19 mouse cellular contexts compared by ENCODE assay signal in the genomic region with DNA sequence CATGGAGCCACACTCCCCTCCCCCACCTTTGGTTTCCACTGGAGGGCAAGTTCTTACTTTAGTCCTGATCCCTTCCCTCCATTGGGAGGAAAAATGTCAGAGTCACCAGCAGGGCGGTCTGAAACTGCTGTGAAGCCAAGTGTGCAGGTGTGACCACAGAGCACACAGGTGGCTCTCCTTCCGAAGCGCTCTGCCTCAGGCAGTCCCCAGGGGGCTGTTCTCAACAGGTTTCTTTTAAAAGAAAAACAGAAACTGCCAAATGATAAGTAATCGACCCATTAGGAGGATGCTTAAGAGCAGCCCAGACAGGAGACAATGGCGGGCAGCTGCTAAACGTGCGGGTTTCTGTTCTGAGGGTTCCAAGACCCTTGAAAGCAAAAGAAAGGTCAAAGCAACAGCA. TPM values are rescaled to one million over a fixed set of nuclear protein-coding genes. Genes with fewer than 3 reads are reported as not detected.
DNase-seq lines count a peak whose midpoint lies in the region; ATAC-seq and TF ChIP-seq lines count a peak whose summit lies in the region.
"Had no signal": no experiment of that assay in that cellular context is flagged by ENCODE, and none has a peak within 500 bp of the region (broad histone marks: within the 10 kb centered on the region; RNA-seq: fewer than 3 reads in every experiment).

No protein-coding gene starts in this region.

- peak; percentile 26 for DNase-seq in embryonic facial prominence, embryonic 11.5 days (ENCODE audit: low spot score)
- no peak for DNase-seq in embryonic facial prominence, embryonic 10.5 days (ENCODE audit: low spot score)
- DNase-seq in CH12.LX (ENCODE audit: extremely low read depth) (peak; percentile 66), ZHBTc4 (ENCODE audit: low read depth, low spot score) (peak; percentile 93)
- peak; percentile 30 to 40 for DNase-seq in thymus, postnatal 10 days (ENCODE audit: low spot score in 2 of 2)
- DNase-seq in gastrocnemius, postnatal 14 days, result no peak
- no peak for DNase-seq in forebrain, embryonic 14.5 days (ENCODE audit: low spot score)
- DNase-seq: cerebellum, adult 2 months; forebrain, postnatal 0 days; heart, adult 11 months; heart, postnatal 4 days; kidney, adult 11 months; lung, postnatal 4 days had no signal

- no peak for TF ChIP-seq POLR2A in CH12.LX (IDR thresholded peaks at IDR 0.05; ENCODE audit: low read depth, low read length)

- TF ChIP-seq EP300 in CH12.LX (IDR thresholded peaks at IDR 0.05; ENCODE audit: low read length), result peak; percentile 61

- dilution Hi-C loops in CH12.LX (cut with MboI; ENCODE audit: extremely low pct_ligation_motif_present, extremely low pct_unique_long_range_greater_than_20kb, low sequenced_read_pairs), result no loop called here

- H3K4me3 ChIP-seq in embryonic facial prominence, embryonic 11.5 days (ENCODE audit: low read depth, low read length), result no peak overlapping the region
- H3K4me3 ChIP-seq in embryonic facial prominence, embryonic 10.5 days, result no peak overlapping the region
- H3K4me3 ChIP-seq in CH12.LX (replicated peaks in 1 of 3; ENCODE audit: low read depth in 2 of 3, low read length in 2 of 3, poor library complexity in 1 of 3), result no peak overlapping the region
- no peak overlapping the region for H3K4me3 ChIP-seq in heart, embryonic 12.5 days
- no peak overlapping the region for H3K4me3 ChIP-seq in forebrain, embryonic 14.5 days (ENCODE audit: low read depth, low read length)
- H3K4me3 ChIP-seq: lung, embryonic 15.5 days; stomach, embryonic 15.5 days had no signal

- no peak for ATAC-seq in embryonic facial prominence, embryonic 11.5 days (replicated peaks; ENCODE audit: insufficient number of reproducible peaks, low FRiP score, low TSS enrichment, low read depth)
- no peak for ATAC-seq in heart, embryonic 12.5 days (ENCODE audit: insufficient number of reproducible peaks, low FRiP score)
- ATAC-seq in forebrain, embryonic 14.5 days, result no peak
- ATAC-seq: forebrain, postnatal 0 days had no signal

- in situ Hi-C loops in CH12.LX (cut with MboI; ENCODE audit: low pct_ligation_motif_present, low pct_unique_long_range_greater_than_20kb, low sequenced_read_pairs), result no loop called here

- H3K4me2 ChIP-seq in embryonic facial prominence, embryonic 11.5 days (ENCODE audit: low read depth, low read length), result no peak overlapping the region
- peak overlapping the region; percentile 19; the same call in 1 of the 2 replicates for H3K4me2 ChIP-seq in CH12.LX (ENCODE audit: insufficient read depth, low read depth, poor library complexity, severe bottlenecking)
- no peak overlapping the region for H3K4me2 ChIP-seq in heart, embryonic 12.5 days
- no peak overlapping the region for H3K4me2 ChIP-seq in forebrain, embryonic 14.5 days (ENCODE audit: low read length)
- H3K4me2 ChIP-seq: lung, embryonic 15.5 days; midbrain, embryonic 11.5 days; stomach, embryonic 15.5 days had no signal

- TF ChIP-seq RAD21 in CH12.LX (IDR thresholded peaks at IDR 0.05; ENCODE audit: low read depth, low read length), result no peak

- H3K27me3 ChIP-seq in embryonic facial prominence, embryonic 11.5 days (ENCODE audit: control insufficient read depth, insufficient read depth, low read length), result no peaks in the 10 kb centered on the region
- no peaks in the 10 kb centered on the region for H3K27me3 ChIP-seq in embryonic facial prominence, embryonic 10.5 days (replicated peaks; ENCODE audit: low read depth, poor library complexity, severe bottlenecking)
- H3K27me3 ChIP-seq in CH12.LX (replicated peaks), result peaks cover 73% of the 10 kb centered on the region
- no peaks in the 10 kb centered on the region for H3K27me3 ChIP-seq in heart, embryonic 12.5 days (replicated peaks)
- no peaks in the 10 kb centered on the region for H3K27me3 ChIP-seq in forebrain, embryonic 14.5 days (replicated peaks; ENCODE audit: control insufficient read depth, insufficient read depth, low read length)
- H3K27me3 ChIP-seq: lung, embryonic 15.5 days; stomach, embryonic 15.5 days had no signal

- H3K36me3 ChIP-seq in embryonic facial prominence, embryonic 11.5 days (replicated peaks; ENCODE audit: control insufficient read depth, insufficient read depth, low read depth, low read length), result peaks cover 2% of the 10 kb centered on the region
- peaks cover 94% of the 10 kb centered on the region for H3K36me3 ChIP-seq in embryonic facial prominence, embryonic 10.5 days (replicated peaks)
- H3K36me3 ChIP-seq in CH12.LX (replicated peaks in 1 of 2; ENCODE audit: control insufficient read depth in 1 of 2, insufficient read depth in 1 of 2, low read length in 1 of 2), result no peaks in the 10 kb centered on the region
- peaks cover 53% of the 10 kb centered on the region for H3K36me3 ChIP-seq in heart, embryonic 12.5 days
- H3K36me3 ChIP-seq in forebrain, embryonic 14.5 days (ENCODE audit: control insufficient read depth, insufficient read depth, low read length), result peaks cover 12% of the 10 kb centered on the region

- 42% methylated on average over 7 of the region's 7 CpGs for WGBS in embryonic facial prominence, embryonic 11.5 days
- 41% methylated on average over 7 of the region's 7 CpGs for WGBS in embryonic facial prominence, embryonic 10.5 days
- WGBS in heart, embryonic 12.5 days, result 59% methylated on average over 7 of the region's 7 CpGs
- 32% methylated on average over 7 of the region's 7 CpGs for WGBS in forebrain, embryonic 14.5 days

- no peaks in the 10 kb centered on the region for H3K4me1 ChIP-seq in embryonic facial prominence, embryonic 11.5 days (ENCODE audit: control insufficient read depth, insufficient read depth, low read length)
- peaks cover 35% of the 10 kb centered on the region for H3K4me1 ChIP-seq in embryonic facial prominence, embryonic 10.5 days
- peaks cover 0 to 39% of the 10 kb centered on the region in 2 experiments; a peak in 2 of 4 replicates for H3K4me1 ChIP-seq in CH12.LX (ENCODE audit: control insufficient read depth in 1 of 2, insufficient read depth in 2 of 2)
- H3K4me1 ChIP-seq in heart, embryonic 12.5 days (replicated peaks), result peaks cover 53% of the 10 kb centered on the region
- peaks cover 12% of the 10 kb centered on the region for H3K4me1 ChIP-seq in forebrain, embryonic 14.5 days (ENCODE audit: control insufficient read depth, insufficient read depth, low read length)
- H3K4me1 ChIP-seq: lung, embryonic 15.5 days had no signal

- H3K9ac ChIP-seq in embryonic facial prominence, embryonic 11.5 days (replicated peaks; ENCODE audit: low read length), result no peak overlapping the region
- H3K9ac ChIP-seq in CH12.LX (ENCODE audit: insufficient read depth, low read depth), result no peak overlapping the region
- H3K9ac ChIP-seq in heart, embryonic 12.5 days, result no peak overlapping the region
- no peak overlapping the region for H3K9ac ChIP-seq in forebrain, embryonic 14.5 days (ENCODE audit: low read length)
- H3K9ac ChIP-seq: forebrain, postnatal 0 days; liver, embryonic 14.5 days; lung, embryonic 15.5 days; stomach, embryonic 15.5 days had no signal

- H3K79me2 ChIP-seq in CH12.LX (replicated peaks; ENCODE audit: control insufficient read depth, extremely low read depth, insufficient read depth, poor library complexity, severe bottlenecking), result no peaks in the 10 kb centered on the region

- H3K27ac ChIP-seq in embryonic facial prominence, embryonic 11.5 days (replicated peaks; ENCODE audit: low read depth, low read length), result no peak overlapping the region
- H3K27ac ChIP-seq in embryonic facial prominence, embryonic 10.5 days (replicated peaks), result no peak overlapping the region
- no peak overlapping the region for H3K27ac ChIP-seq in CH12.LX (ENCODE audit: insufficient read depth, low read depth)
- H3K27ac ChIP-seq in heart, embryonic 12.5 days (ENCODE audit: poor library complexity, severe bottlenecking), result no peak overlapping the region
- H3K27ac ChIP-seq in forebrain, embryonic 14.5 days (ENCODE audit: low read depth, low read length), result no peak overlapping the region
- H3K27ac ChIP-seq: liver, embryonic 14.5 days; lung, embryonic 15.5 days; stomach, embryonic 15.5 days had no signal

- intact Hi-C loops in gastrocnemius, postnatal 14 days (cut with DNase I; ENCODE audit: low total_unique reads), result no loop called here

- TF ChIP-seq CTCF in CH12.LX (conservative IDR thresholded peaks at IDR 0.05 in 1 of 2, IDR thresholded peaks at IDR 0.05 in 1 of 2; ENCODE audit: low read depth in 2 of 2, low read length in 2 of 2), result no peak

- H3K9me3 ChIP-seq in embryonic facial prominence, embryonic 11.5 days (replicated peaks; ENCODE audit: control insufficient read depth, low read length), result no peaks in the 10 kb centered on the region
- no peaks in the 10 kb centered on the region for H3K9me3 ChIP-seq in embryonic facial prominence, embryonic 10.5 days
- no peaks in the 10 kb centered on the region for H3K9me3 ChIP-seq in CH12.LX (replicated peaks; ENCODE audit: low read length)
- no peaks in the 10 kb centered on the region for H3K9me3 ChIP-seq in heart, embryonic 12.5 days (replicated peaks)
- H3K9me3 ChIP-seq in forebrain, embryonic 14.5 days (replicated peaks; ENCODE audit: control insufficient read depth, low read length), result no peaks in the 10 kb centered on the region
- H3K9me3 ChIP-seq: lung, embryonic 15.5 days; stomach, embryonic 15.5 days had no signal

TF ChIP-seq in CH12.LX, 34 proteins besides CTCF, POLR2A, EP300 and RAD21 (continues in another document):
- no peak for TF ChIP-seq UBTF (IDR thresholded peaks at IDR 0.05; ENCODE audit: low read depth, low read length)
- TF ChIP-seq USF1 (IDR thresholded peaks at IDR 0.05; ENCODE audit: low read depth, low read length), result no peak
- no peak for TF ChIP-seq MEF2A (IDR thresholded peaks at IDR 0.05; ENCODE audit: borderline replicate concordance, low read depth, low read length)
- TF ChIP-seq ZKSCAN1 (IDR thresholded peaks at IDR 0.05; ENCODE audit: borderline replicate concordance, low read depth, low read length), result no peak
- no peak for TF ChIP-seq TBP (conservative IDR thresholded peaks at IDR 0.05; ENCODE audit: low read depth, low read length)
- no peak for TF ChIP-seq NELFE (IDR thresholded peaks at IDR 0.05; ENCODE audit: low read depth, low read length)
- TF ChIP-seq RCOR1 (conservative IDR thresholded peaks at IDR 0.05; ENCODE audit: low read depth, low read length), result no peak
- no peak for TF ChIP-seq PAX5 (IDR thresholded peaks at IDR 0.05; ENCODE audit: low read length)
- TF ChIP-seq E2F4 (IDR thresholded peaks at IDR 0.05; ENCODE audit: insufficient replicate concordance, low read depth, low read length), result no peak
- TF ChIP-seq SMC3 (IDR thresholded peaks at IDR 0.05; ENCODE audit: low read depth, low read length), result no peak

RNA-seq across cellular contexts. Expression of a gene that starts 37.8 kb away (rescaled TPM):
- 12.0 and 13.4 TPM in 2 replicates for polyA plus RNA-seq in embryonic facial prominence, embryonic 11.5 days (2014; fragmentation: Nextera tagmentation; extraction: Ambion mirVana)
- 17.4 and 18.4 TPM in 2 replicates for polyA plus RNA-seq in embryonic facial prominence, embryonic 10.5 days (2016; fragmentation: Nextera tagmentation; extraction: Ambion mirVana)
- total RNA-seq in CH12.LX (2012; rRNA removed), result not detected in 2 replicates
- not detected in 2 replicates for total RNA-seq in CH12.LX (2014; rRNA removed)
- polyA plus RNA-seq in CH12.LX (2012; ENCODE audit: insufficient read length, low read depth), result not detected in 2 replicates
- 10 to 100 TPM in 1 of 2 experiments, 1 to 10 TPM in 1; 8.4 to 10.5 TPM for total RNA-seq in gastrocnemius, postnatal 14 days (2021)
- 19.6 and 20.1 TPM in 2 replicates for polyA plus RNA-seq in heart, embryonic 12.5 days (2016; fragmentation: Nextera tagmentation; extraction: Ambion mirVana)
- 2.2 and 2.9 TPM in 2 replicates for polyA plus RNA-seq in forebrain, embryonic 14.5 days (2014; fragmentation: Nextera tagmentation; extraction: Ambion mirVana)
- total RNA-seq: monocyte, adult 5-6 weeks had no signal

Comparison
In these comparisons a context has a peak if more than half of its experiments do, and no peak if none do; other contexts are left out.
1. DNase-seq: peak in embryonic facial prominence, embryonic 11.5 days (single experiment), CH12.LX (single experiment), ZHBTc4 (single experiment) and thymus, postnatal 10 days (2 of 2); none in embryonic facial prominence, embryonic 10.5 days (single experiment), gastrocnemius, postnatal 14 days (single experiment) and forebrain, embryonic 14.5 days (single experiment).